Mouse (Mus musculus) intestine, embryonic 16.5 days (tissue): ENCODE results near the gene Zpbp. TPM values are rescaled to one million over a fixed set of nuclear protein-coding genes. Genes with fewer than 3 reads are reported as not detected.
A peak's percentile ranks its signal among the peaks of the same experiment; 100 is the strongest.

ENCODE experiments used
- ATAC-seq: fragments of 200-750 bp; cut with Nextera tagmentation; 2 replicates; pipeline ENCODE4 v1.8.0; 2017; ENCODE audit warnings: moderate TSS enrichment, moderate library complexity
- H3K27ac ChIP-seq: fragments of 300-500 bp; sonication (generic); 2 replicates; pipeline ENCODE4 v1.5.1; 2014; ENCODE audit warnings: mild to moderate bottlenecking, low read length
- H3K27me3 ChIP-seq: fragments of 300-500 bp; sonication (generic); replicated peaks from 2 replicates; pipeline ENCODE4 v1.6.1; 2014; ENCODE audit warnings: low read length, control low read depth, mixed read lengths; ENCODE audit not compliant: control insufficient read depth, insufficient read depth
- H3K36me3 ChIP-seq: fragments of 300-500 bp; sonication (generic); 2 replicates; pipeline ENCODE4 v1.6.1; 2014; ENCODE audit warnings: low read length, control low read depth; ENCODE audit not compliant: control insufficient read depth, insufficient read depth
- H3K4me1 ChIP-seq: fragments of 300-500 bp; sonication (generic); 2 replicates; pipeline ENCODE4 v1.6.1; 2014; ENCODE audit warnings: low read length, control low read depth, mixed read lengths; ENCODE audit not compliant: control insufficient read depth, insufficient read depth
- H3K4me2 ChIP-seq: fragments of 300-500 bp; sonication (generic); 2 replicates; pipeline ENCODE4 v1.6.1; 2014; ENCODE audit warnings: low read depth, low read length, control low read depth
- H3K4me3 ChIP-seq: fragments of 300-500 bp; sonication (generic); 2 replicates; pipeline ENCODE4 v1.5.1; 2014; ENCODE audit warnings: mild to moderate bottlenecking, low read length
- H3K9ac ChIP-seq: fragments of 300-500 bp; sonication (generic); 2 replicates; pipeline ENCODE4 v1.6.1; 2014; ENCODE audit warnings: low read depth, low read length
- H3K9me3 ChIP-seq: fragments of 300-500 bp; sonication (generic); 2 replicates; pipeline ENCODE4 v1.6.1; 2016; ENCODE audit warnings: low read length, control low read depth; ENCODE audit not compliant: control insufficient read depth
- WGBS: fragments of 180-500 bp; shearing (Covaris S2); extraction: QIAGEN DNeasy Blood & Tissue Kit; methylation state at CpG from one replicate; pipeline ENCODE4 v1.1.7; 2014; 5-methylcytosine and 5-hydroxymethylcytosine counted together
- polyA plus RNA-seq: library from polyadenylated mRNA; unstranded; fragments of >200 nt; fragmentation: Nextera tagmentation; extraction: Ambion mirVana; gene quantifications from 2 replicates; pipeline ENCODE4 v1.2.1, GENCODE M21; 2015

Gene Zpbp
- polyA plus RNA-seq = 0.34 TPM in 2 replicates

DNA sequence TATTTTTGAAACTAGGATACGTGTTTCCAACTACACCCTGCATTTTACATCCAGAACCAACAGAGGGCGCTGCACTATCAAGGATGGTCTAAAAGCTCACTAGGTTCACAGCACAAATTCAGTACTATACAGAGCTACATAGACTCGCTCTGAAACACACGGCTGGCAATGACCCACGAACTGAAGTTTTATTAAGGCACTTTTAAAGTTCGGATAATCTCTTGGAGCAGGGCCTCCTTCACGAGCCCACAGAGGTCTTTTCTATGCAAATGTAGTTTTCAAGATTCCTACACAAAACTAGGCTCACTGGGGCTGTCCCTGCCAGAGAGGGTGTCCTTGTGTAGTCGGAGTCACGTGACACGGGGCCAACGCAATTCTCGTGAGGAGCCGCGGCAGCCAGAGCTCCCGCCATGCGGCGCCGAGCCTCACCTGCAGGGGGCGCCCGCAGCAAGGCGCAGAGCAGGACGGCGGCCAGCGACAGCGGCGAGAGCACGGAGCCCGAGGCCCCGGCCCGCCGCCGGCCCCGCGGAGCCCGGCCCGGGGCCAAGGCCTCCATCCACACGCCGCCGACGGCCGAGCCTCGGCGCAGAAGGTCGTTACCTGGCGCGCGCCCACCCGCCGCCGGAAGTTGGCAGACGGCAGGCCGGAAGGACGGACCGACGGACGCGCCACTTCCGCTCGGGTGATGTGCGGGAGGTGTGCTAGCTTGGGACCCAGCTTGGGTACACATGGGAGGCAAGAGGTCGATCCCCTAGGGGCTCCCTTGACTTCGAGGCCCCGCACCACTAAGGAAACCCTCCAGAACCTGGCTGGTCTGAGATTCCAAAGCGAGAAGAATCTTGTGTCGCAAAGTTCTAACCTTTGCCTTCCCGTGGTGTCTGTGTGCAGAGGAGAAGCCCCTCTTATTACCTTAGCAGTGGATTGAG is at the start of gene Zpbp, which contains the start of gene Spata48:
Gene Zpbp (minus strand): TSS at position 774 of the 926 bp plus-strand sequence.
Gene Spata48 (plus strand): TSS at position 460 of the 926 bp plus-strand sequence.
- Histone ChIP-seq H3K4me1 (no peaks in the 10 kb centered on the region), H3K27me3 (no peaks in the 10 kb centered on the region), H3K27ac (peak within 1 kb of the TSS; percentile 62), H3K9ac (peak within 1 kb of the TSS; percentile 77), H3K4me3 (peak within 1 kb of the TSS; percentile 63), H3K36me3 (no peaks in the 10 kb centered on the region), H3K9me3 (no peaks in the 10 kb centered on the region), H3K4me2 (peak within 1 kb of the TSS; percentile 87)
- 2% methylated on average over 57 of the region's 66 CpGs for WGBS
- peak; percentile 99 for ATAC-seq

DNA sequence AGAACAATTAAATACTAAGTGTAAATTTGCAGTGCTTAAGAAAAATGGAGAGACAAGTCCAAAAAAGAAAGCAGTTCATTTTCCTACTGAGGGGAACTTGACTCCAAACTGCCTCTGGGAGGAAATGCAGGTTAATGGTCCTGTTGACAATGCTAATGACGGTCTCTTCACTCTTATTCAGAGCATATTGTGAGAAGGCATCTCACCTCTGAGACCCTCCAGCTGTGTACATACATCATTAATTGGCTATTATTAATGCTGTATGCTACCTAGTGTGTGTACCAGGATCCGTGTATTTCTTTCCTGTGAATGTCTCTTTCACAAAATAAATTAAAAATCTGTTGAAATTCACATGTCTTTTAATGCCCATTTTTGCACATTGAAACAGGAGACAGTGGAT is 47.2 kb upstream of the Zpbp start:
- no peak overlapping the region for H3K9ac ChIP-seq
- no peak for ATAC-seq
- H3K36me3 ChIP-seq = no peaks in the 10 kb centered on the region
- no peaks in the 10 kb centered on the region for H3K9me3 ChIP-seq
- no peak overlapping the region for H3K4me2 ChIP-seq
- H3K27ac ChIP-seq = no peak overlapping the region
- 55% methylated on average over 2 of the region's 2 CpGs for WGBS
- H3K4me1 ChIP-seq = no peaks in the 10 kb centered on the region
- no peak overlapping the region for H3K4me3 ChIP-seq
- H3K27me3 ChIP-seq = no peaks in the 10 kb centered on the region

DNA sequence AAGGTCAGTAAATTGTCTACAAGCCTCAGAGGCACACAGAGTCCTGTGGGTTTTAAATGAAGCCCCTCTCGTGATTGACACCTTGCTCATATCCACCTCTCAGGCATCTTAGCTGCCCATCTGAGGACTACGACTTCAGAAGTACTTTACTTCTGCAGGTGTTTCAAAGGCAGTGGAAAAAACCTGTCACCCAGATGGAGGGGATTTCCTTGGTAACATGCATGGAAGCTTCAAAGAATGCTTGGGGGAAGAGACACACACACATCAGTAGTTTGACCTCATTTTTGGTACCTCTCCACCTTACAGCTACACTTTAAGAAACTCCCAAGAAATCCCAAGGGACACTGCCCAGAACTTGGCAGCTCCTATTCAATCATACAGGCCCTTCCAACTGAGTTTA is 44.0 kb upstream of the Zpbp start:
- no peaks in the 10 kb centered on the region for H3K9me3 ChIP-seq
- H3K4me1 ChIP-seq = no peaks in the 10 kb centered on the region
- ATAC-seq = no peak
- 78% methylated on average over 2 of the region's 2 CpGs for WGBS
- no peaks in the 10 kb centered on the region for H3K36me3 ChIP-seq
- H3K27me3 ChIP-seq = no peaks in the 10 kb centered on the region
- no peak overlapping the region for H3K4me3 ChIP-seq
- no peak overlapping the region for H3K4me2 ChIP-seq
- H3K9ac ChIP-seq = no peak overlapping the region
- no peak overlapping the region for H3K27ac ChIP-seq

DNA sequence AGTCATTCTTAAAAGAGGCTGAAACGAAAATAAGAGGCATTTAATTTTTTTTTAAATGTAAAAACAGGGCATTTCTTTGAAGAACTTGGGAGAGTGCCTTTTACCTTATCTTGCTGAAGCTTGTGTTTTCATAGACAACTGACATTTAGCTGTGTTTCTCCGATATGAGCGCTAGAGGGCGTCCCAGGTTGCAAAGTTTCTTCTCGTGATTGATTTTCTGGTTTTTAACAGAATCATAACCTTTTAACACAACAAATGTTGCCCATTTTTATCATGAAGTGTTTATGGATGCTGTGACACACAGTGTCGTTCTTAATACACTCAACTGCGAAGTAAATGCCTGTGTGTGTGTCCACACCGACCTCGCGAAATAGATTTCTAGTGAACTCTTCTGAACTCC is 37.7 kb upstream of the Zpbp start:
- H3K27me3 ChIP-seq = no peaks in the 10 kb centered on the region
- H3K4me1 ChIP-seq = no peaks in the 10 kb centered on the region
- H3K27ac ChIP-seq = no peak overlapping the region
- no peak overlapping the region for H3K4me3 ChIP-seq
- no peak overlapping the region for H3K4me2 ChIP-seq
- no peak for ATAC-seq
- no peaks in the 10 kb centered on the region for H3K9me3 ChIP-seq
- H3K9ac ChIP-seq = no peak overlapping the region
- no peaks in the 10 kb centered on the region for H3K36me3 ChIP-seq
- 18% methylated on average over 10 of the region's 10 CpGs for WGBS

DNA sequence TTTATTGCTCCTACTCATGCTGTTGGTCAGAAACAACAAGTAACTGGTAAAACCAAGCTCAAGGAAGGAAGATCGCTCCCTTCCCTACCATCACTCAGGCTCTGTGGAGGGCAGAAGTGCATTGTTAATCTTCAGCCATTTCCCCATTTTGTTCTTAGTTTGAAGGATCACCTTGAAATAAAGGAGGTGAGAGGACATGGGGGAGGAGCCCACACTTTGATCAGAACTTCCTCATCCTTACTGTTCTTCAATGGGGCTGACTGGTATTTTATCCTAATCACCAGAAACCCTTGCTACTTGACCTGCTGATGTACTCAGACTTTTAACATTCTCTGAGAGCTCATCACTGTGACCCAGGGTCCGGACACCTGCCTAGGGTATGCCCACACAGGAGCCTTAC is 33.5 kb upstream of the Zpbp start:
- no peaks in the 10 kb centered on the region for H3K4me1 ChIP-seq
- 89% methylated on average over 2 of the region's 2 CpGs for WGBS
- no peak overlapping the region for H3K4me2 ChIP-seq
- H3K4me3 ChIP-seq = no peak overlapping the region
- H3K9ac ChIP-seq = no peak overlapping the region
- no peak overlapping the region for H3K27ac ChIP-seq
- no peaks in the 10 kb centered on the region for H3K9me3 ChIP-seq
- no peaks in the 10 kb centered on the region for H3K27me3 ChIP-seq
- no peaks in the 10 kb centered on the region for H3K36me3 ChIP-seq
- ATAC-seq = no peak

DNA sequence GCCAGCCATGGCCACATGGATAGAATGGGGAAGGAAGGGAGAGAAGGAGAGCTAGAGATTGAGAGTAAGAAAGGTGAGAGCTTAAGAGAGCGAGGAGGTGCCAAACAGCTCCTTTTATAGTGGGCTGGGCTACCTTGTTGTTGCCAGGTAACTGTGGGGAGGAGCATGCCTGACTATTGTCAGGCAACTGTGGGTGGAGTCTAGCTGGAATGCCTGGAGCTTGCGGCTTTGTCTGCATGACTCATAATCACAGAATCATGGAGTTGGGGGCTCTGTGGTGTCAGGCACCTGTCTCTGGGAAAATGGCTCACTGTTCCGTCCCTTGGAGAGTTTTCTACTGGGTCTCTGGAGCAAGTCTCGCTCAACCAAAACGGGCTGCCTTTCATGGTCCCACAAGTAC is 29.8 kb upstream of the Zpbp start:
- H3K4me3 ChIP-seq = no peak overlapping the region
- H3K9ac ChIP-seq = no peak overlapping the region
- no peak for ATAC-seq
- H3K4me1 ChIP-seq = no peaks in the 10 kb centered on the region
- H3K27me3 ChIP-seq = no peaks in the 10 kb centered on the region
- H3K9me3 ChIP-seq = no peaks in the 10 kb centered on the region
- no peaks in the 10 kb centered on the region for H3K36me3 ChIP-seq
- H3K27ac ChIP-seq = no peak overlapping the region
- 65% methylated on average over 5 of the region's 5 CpGs for WGBS
- H3K4me2 ChIP-seq = no peak overlapping the region

DNA sequence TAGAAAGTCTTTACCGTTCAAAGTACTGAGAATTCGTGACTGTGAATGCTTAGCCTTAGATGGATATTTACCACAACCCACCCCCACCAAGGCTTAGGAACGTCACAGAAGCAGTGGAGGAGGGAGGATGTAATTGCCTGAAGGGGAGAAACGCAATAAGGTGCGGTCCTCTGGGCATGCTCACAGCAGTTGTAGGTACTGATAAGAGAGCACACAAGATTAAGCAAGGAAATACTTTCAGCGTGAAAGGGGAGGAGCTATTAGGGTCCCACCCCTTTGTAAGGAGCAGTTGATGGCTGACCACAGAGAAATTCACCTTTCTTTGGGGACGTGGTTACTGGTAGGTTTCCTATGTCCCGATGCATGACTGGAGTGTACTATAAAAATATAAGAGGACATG is 22.2 kb upstream of the Zpbp start:
- Histone ChIP-seq H3K4me2 (no peak overlapping the region), H3K4me1 (no peaks in the 10 kb centered on the region), H3K36me3 (no peaks in the 10 kb centered on the region), H3K27ac (no peak overlapping the region), H3K9ac (no peak overlapping the region), H3K4me3 (no peak overlapping the region), H3K27me3 (no peaks in the 10 kb centered on the region), H3K9me3 (no peaks in the 10 kb centered on the region)
- 47% methylated on average over 8 of the region's 8 CpGs for WGBS
- ATAC-seq = no peak

DNA sequence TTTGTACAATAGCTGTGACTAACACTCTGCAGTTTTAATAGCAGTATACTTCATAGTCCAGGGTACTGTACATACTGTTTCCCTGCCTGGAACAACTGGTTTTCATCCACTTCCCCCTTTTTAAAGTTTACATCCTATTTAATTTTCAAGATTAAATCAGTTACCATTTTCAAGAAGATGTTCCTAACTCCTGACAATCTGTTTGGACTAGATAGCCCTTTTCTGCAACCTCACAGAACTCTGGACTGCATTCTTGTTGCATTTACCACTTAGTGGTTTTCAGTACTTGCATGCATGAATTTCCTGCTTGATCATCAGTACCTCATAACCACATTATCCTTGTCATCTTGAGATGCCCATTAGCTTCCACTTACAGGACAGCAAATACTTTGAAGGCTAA is 6.7 kb upstream of the Zpbp start:
- Histone ChIP-seq H3K4me3 (no peak overlapping the region), H3K9me3 (no peaks in the 10 kb centered on the region), H3K27me3 (no peaks in the 10 kb centered on the region), H3K36me3 (no peaks in the 10 kb centered on the region), H3K9ac (no peak overlapping the region), H3K4me2 (no peak overlapping the region), H3K4me1 (no peaks in the 10 kb centered on the region), H3K27ac (no peak overlapping the region)
- ATAC-seq = no peak

DNA sequence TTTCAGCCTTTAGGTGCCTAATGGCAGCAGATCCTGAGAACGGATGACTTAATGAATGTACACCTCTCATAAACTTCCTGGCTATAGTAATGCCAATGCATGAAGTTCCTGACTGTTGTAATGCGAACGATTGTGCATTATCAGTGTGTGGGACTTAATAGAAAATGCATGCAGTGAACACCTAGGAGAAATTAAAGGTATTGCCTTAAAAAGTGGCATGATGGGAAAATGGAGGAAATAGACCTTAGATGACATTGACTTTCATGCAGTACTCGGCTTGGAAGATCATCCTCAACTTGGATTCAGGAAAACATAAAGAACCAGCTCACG is 318 bp upstream of the Zpbp start:
- peak overlapping the region; percentile 62; the same call in 1 of the 2 replicates for H3K27ac ChIP-seq
- H3K4me1 ChIP-seq = no peaks in the 10 kb centered on the region
- H3K9me3 ChIP-seq = no peaks in the 10 kb centered on the region
- peak overlapping the region; percentile 87 for H3K4me2 ChIP-seq
- no peak for ATAC-seq
- H3K27me3 ChIP-seq = no peaks in the 10 kb centered on the region
- H3K4me3 ChIP-seq = peak overlapping the region; percentile 63
- WGBS = 73% methylated on average over 5 of the region's 5 CpGs
- H3K36me3 ChIP-seq = no peaks in the 10 kb centered on the region
- H3K9ac ChIP-seq = peak overlapping the region; percentile 77
